Mouse (Mus musculus) forebrain, embryonic 12.5 days (tissue): ENCODE results near the gene Herc2. TPM values are rescaled to one million over a fixed set of nuclear protein-coding genes. Genes with fewer than 3 reads are reported as not detected.
A peak's percentile ranks its signal among the peaks of the same experiment; 100 is the strongest.

Source experiments
- ATAC-seq: fragments of 200-750 bp; cut with Nextera tagmentation; 2 replicates; pipeline ENCODE4 v1.8.0; 2017; ENCODE audit warnings: moderate TSS enrichment; ENCODE audit not compliant: low FRiP score
- H3K27ac ChIP-seq: fragments of 300-500 bp; sonication (generic); 2 replicates; pipeline ENCODE4 v1.5.1; 2016; ENCODE audit warnings: mild to moderate bottlenecking
- H3K27me3 ChIP-seq: fragments of 300-500 bp; sonication (generic); 2 replicates; pipeline ENCODE4 v1.6.1; 2016; ENCODE audit warnings: mild to moderate bottlenecking
- H3K36me3 ChIP-seq: fragments of 300-500 bp; sonication (generic); replicated peaks from 2 replicates; pipeline ENCODE4 v1.6.1; 2016; ENCODE audit warnings: mild to moderate bottlenecking
- H3K4me1 ChIP-seq: fragments of 300-500 bp; sonication (generic); 2 replicates; pipeline ENCODE4 v1.6.1; 2016
- H3K4me2 ChIP-seq: fragments of 300-500 bp; sonication (generic); 2 replicates; pipeline ENCODE4 v1.6.1; 2016; ENCODE audit warnings: mild to moderate bottlenecking, moderate library complexity
- H3K4me3 ChIP-seq: fragments of 300-500 bp; sonication (generic); replicated peaks from 2 replicates; pipeline ENCODE4 v1.5.1; 2016; ENCODE audit warnings: mild to moderate bottlenecking
- H3K9ac ChIP-seq: fragments of 300-500 bp; sonication (generic); 2 replicates; pipeline ENCODE4 v1.6.1; 2016; ENCODE audit warnings: mild to moderate bottlenecking
- H3K9me3 ChIP-seq: fragments of 300-500 bp; sonication (generic); 2 replicates; pipeline ENCODE4 v1.6.1; 2016
- WGBS: fragments of 180-500 bp; shearing (Covaris S2); methylation state at CpG from one replicate; pipeline ENCODE4 v1.1.7; 2016; 5-methylcytosine and 5-hydroxymethylcytosine counted together
- polyA plus RNA-seq: library from polyadenylated mRNA; unstranded; fragments of >200 nt; fragmentation: Nextera tagmentation; extraction: Ambion mirVana; gene quantifications from 2 replicates; pipeline ENCODE4 v1.2.1, GENCODE M21; 2016

Herc2 gene
- polyA plus RNA-seq, 1 experiment from 2014 or later, result 33.9 TPM

DNA sequence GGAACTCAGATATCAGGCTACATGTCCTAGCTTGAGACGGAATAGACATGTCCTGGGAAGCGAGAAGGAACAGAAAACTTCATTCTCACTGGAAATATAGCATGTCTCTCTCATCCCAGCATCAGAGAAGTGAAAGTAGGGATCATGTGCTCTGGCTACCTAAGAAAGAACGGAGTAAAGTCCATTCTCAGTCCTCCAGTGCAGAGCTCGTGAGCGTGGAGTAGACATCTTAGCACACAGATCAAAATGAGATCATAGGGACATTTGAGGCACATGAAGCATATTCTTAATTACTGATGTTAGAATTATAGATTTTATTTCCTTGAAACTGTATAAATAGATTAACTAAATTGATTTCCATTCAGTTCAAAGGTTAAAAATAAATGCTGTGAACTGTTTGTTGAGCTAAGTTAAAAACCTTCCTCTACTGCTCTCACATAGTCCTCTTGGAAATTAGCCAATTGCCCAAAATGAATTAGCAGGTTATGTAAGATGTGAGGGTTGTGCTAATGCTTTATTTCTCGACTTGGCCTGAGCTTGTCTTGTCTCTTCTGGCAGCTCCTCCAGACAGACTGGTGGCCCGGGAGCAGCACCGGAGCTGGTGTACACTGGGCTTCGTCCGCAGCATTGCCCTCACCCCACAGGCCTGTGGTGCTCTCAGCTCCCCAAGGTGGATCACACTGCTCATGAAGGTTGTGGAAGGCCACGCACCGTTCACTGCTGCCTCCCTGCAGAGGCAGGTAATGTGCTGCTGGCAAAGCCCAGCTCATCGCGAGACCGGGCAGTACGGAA, 102.1 kb downstream of the Herc2 start:
- Histone ChIP-seq H3K9me3 (no peaks in the 10 kb centered on the region), H3K4me3 (no peak overlapping the region), H3K27ac (no peak overlapping the region), H3K4me1 (no peaks in the 10 kb centered on the region), H3K9ac (no peak overlapping the region), H3K27me3 (no peaks in the 10 kb centered on the region), H3K36me3 (peaks cover 67% of the 10 kb centered on the region), H3K4me2 (no peak overlapping the region)
- 93% methylated on average over 16 of the region's 16 CpGs for WGBS
- ATAC-seq, result no peak

- WGBS, result 94% methylated on average over 9 of the region's 9 CpGs
These were observed 103.2 kb downstream of the Herc2 start for GRCm38 (mm10) chr7:56153161-56153560.

GRCm38 (mm10) chr7:56153625-56154024, 103.6 kb downstream of the Herc2 start:
- H3K4me2 ChIP-seq, result no peak overlapping the region
- no peak for ATAC-seq
- WGBS, result 95% methylated on average over 12 of the region's 12 CpGs
- H3K4me3 ChIP-seq, result no peak overlapping the region
- H3K9ac ChIP-seq, result no peak overlapping the region
- no peaks in the 10 kb centered on the region for H3K27me3 ChIP-seq
- H3K36me3 ChIP-seq, result peaks cover 68% of the 10 kb centered on the region
- H3K27ac ChIP-seq, result no peak overlapping the region
- no peaks in the 10 kb centered on the region for H3K9me3 ChIP-seq
- H3K4me1 ChIP-seq, result no peaks in the 10 kb centered on the region

More at GRCm38 (mm10) chr7:56153161-56153560, 103.2 kb downstream of the Herc2 start:
- Histone ChIP-seq H3K4me2 (no peak overlapping the region), H3K4me1 (no peaks in the 10 kb centered on the region), H3K27ac (no peak overlapping the region), H3K4me3 (no peak overlapping the region), H3K36me3 (peaks cover 67% of the 10 kb centered on the region), H3K9ac (no peak overlapping the region), H3K27me3 (no peaks in the 10 kb centered on the region), H3K9me3 (no peaks in the 10 kb centered on the region)
- no peak for ATAC-seq

DNA sequence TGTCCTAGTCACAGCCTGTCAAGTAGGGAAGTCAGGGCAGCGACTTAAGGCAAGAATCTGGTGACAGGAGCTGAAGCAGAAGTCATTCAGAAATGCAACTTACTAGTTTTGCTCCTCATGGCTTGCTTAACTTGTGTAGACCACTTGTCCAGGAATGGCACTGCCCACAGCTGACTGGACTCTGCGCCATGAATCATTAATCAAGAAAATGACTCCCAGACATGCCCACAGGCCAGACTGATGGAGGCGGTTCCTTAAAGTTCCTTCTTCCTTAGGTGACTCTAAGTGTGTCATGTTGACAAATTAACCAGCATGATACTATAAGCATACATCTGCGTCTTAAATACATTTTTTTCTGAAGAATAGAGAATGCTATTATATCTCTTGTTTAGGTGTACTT, 113.3 kb downstream of the Herc2 start:
- ATAC-seq, result no peak
- H3K27me3 ChIP-seq, result no peaks in the 10 kb centered on the region
- 91% methylated on average over 4 of the region's 4 CpGs for WGBS
- no peak overlapping the region for H3K27ac ChIP-seq
- no peak overlapping the region for H3K4me3 ChIP-seq
- no peak overlapping the region for H3K9ac ChIP-seq
- peaks cover 45% of the 10 kb centered on the region for H3K36me3 ChIP-seq
- H3K4me1 ChIP-seq, result no peaks in the 10 kb centered on the region
- H3K9me3 ChIP-seq, result no peaks in the 10 kb centered on the region
- no peak overlapping the region for H3K4me2 ChIP-seq

- no peaks in the 10 kb centered on the region for H3K9me3 ChIP-seq
- WGBS, result 60% methylated on average over 7 of the region's 7 CpGs
- H3K36me3 ChIP-seq, result peaks cover 32% of the 10 kb centered on the region
- no peak overlapping the region for H3K9ac ChIP-seq
- no peak overlapping the region for H3K4me2 ChIP-seq
- no peak overlapping the region for H3K27ac ChIP-seq
- H3K27me3 ChIP-seq, result no peaks in the 10 kb centered on the region
- H3K4me1 ChIP-seq, result no peaks in the 10 kb centered on the region
- no peak for ATAC-seq
- no peak overlapping the region for H3K4me3 ChIP-seq
These were observed 118.7 kb downstream of the Herc2 start for GRCm38 (mm10) chr7:56168713-56169112.

DNA sequence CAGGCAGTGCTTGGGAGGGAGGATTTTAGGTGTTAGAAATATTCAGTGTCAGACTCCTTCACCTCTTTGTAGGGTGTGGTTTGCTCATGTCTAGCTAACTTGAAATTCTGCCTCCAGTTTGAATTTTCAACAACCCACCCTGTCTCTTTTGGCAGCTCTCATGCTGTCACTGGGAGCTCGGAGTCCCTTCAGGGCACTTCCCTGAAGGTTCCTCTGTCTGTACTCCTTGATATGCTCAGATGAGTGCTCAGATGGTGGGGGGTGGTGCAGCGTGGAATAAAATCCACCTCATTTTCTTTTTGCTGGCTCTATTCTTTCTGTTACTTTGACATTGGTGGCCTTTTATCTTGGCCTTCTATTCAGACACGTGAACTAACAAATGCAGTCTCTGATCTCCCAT, 127.4 kb downstream of the Herc2 start:
- Histone ChIP-seq H3K9ac (no peak overlapping the region), H3K27me3 (no peaks in the 10 kb centered on the region), H3K36me3 (peaks cover 27% of the 10 kb centered on the region), H3K27ac (no peak overlapping the region), H3K9me3 (no peaks in the 10 kb centered on the region), H3K4me1 (no peaks in the 10 kb centered on the region), H3K4me2 (no peak overlapping the region), H3K4me3 (no peak overlapping the region)
- no peak for ATAC-seq
- WGBS, result 62% methylated on average over 3 of the region's 3 CpGs

GRCm38 (mm10) chr7:56191041-56191440, 141.0 kb downstream of the Herc2 start:
- no peak overlapping the region for H3K27ac ChIP-seq
- H3K36me3 ChIP-seq, result peaks cover 54% of the 10 kb centered on the region
- ATAC-seq, result no peak
- H3K4me3 ChIP-seq, result no peak overlapping the region
- no peaks in the 10 kb centered on the region for H3K27me3 ChIP-seq
- H3K9ac ChIP-seq, result no peak overlapping the region
- no peaks in the 10 kb centered on the region for H3K4me1 ChIP-seq
- no peaks in the 10 kb centered on the region for H3K9me3 ChIP-seq
- 93% methylated on average over 6 of the region's 6 CpGs for WGBS
- H3K4me2 ChIP-seq, result no peak overlapping the region

DNA sequence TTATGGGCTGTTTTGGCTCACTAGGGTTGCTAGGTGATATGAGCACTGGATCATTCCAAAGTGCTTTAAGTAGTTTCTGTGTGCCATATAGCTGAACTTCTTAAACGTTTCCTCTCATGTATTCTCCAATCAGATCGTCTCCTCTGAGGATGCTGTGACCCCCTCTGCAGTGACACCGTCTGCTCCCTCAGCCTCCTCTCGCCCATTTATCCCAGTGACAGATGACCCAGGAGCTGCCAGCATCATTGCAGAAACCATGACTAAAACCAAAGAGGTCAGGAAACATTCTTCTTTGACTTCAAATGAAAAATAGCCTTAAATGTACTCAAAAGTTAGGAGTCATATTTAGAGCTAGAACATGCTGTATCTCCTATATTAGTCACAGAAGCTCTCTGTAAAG, 141.7 kb downstream of the Herc2 start:
- no peaks in the 10 kb centered on the region for H3K9me3 ChIP-seq
- no peak overlapping the region for H3K4me2 ChIP-seq
- ATAC-seq, result no peak
- no peaks in the 10 kb centered on the region for H3K27me3 ChIP-seq
- no peak overlapping the region for H3K9ac ChIP-seq
- WGBS, result 82% methylated on average over 4 of the region's 4 CpGs
- no peaks in the 10 kb centered on the region for H3K4me1 ChIP-seq
- peaks cover 53% of the 10 kb centered on the region for H3K36me3 ChIP-seq
- H3K4me3 ChIP-seq, result no peak overlapping the region
- no peak overlapping the region for H3K27ac ChIP-seq

- peaks cover 70% of the 10 kb centered on the region for H3K36me3 ChIP-seq
These were observed 151.7 kb downstream of the Herc2 start for GRCm38 (mm10) chr7:56201483-56202218.

GRCm38 (mm10) chr7:56202843-56203242, 152.8 kb downstream of the Herc2 start:
- ATAC-seq, result no peak
- H3K9ac ChIP-seq, result no peak overlapping the region
- H3K27me3 ChIP-seq, result no peaks in the 10 kb centered on the region
- no peak overlapping the region for H3K27ac ChIP-seq
- no peak overlapping the region for H3K4me3 ChIP-seq
- no peak overlapping the region for H3K4me2 ChIP-seq
- no peaks in the 10 kb centered on the region for H3K9me3 ChIP-seq
- WGBS, result 95% methylated on average over 3 of the region's 3 CpGs
- H3K36me3 ChIP-seq, result peaks cover 69% of the 10 kb centered on the region
- no peaks in the 10 kb centered on the region for H3K4me1 ChIP-seq

More at GRCm38 (mm10) chr7:56201483-56202218, 151.7 kb downstream of the Herc2 start:
- H3K9me3 ChIP-seq, result no peaks in the 10 kb centered on the region
- H3K4me3 ChIP-seq, result no peak overlapping the region
- H3K4me1 ChIP-seq, result no peaks in the 10 kb centered on the region
- no peaks in the 10 kb centered on the region for H3K27me3 ChIP-seq
- H3K4me2 ChIP-seq, result no peak overlapping the region
- H3K9ac ChIP-seq, result no peak overlapping the region
- no peak for ATAC-seq
- WGBS, result 93% methylated on average over 10 of the region's 10 CpGs
- no peak overlapping the region for H3K27ac ChIP-seq

DNA sequence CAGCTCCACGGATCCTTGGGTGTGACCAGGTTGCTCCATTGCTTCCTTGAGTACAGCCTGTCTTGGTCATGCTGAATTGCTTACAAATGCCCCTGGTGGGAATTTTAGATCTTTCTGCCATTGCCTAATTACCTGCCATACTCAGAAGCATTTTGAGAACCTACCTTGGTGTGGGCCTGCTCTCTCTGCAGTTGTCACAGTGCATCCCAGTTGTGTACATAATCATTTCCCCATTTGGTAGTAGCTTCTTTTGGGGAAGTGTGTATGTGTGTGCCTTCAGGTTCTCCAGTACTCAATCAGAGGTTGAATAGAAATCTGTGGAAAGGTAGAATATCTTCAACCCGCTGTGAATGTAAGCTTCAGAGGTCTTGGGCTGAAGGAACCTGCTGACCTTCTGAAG, 153.3 kb downstream of the Herc2 start:
- Histone ChIP-seq H3K27me3 (no peaks in the 10 kb centered on the region), H3K4me3 (no peak overlapping the region), H3K36me3 (peaks cover 66% of the 10 kb centered on the region), H3K9me3 (no peaks in the 10 kb centered on the region), H3K4me1 (no peaks in the 10 kb centered on the region), H3K27ac (no peak overlapping the region), H3K9ac (no peak overlapping the region), H3K4me2 (no peak overlapping the region)
- 92% methylated on average over 2 of the region's 2 CpGs for WGBS
- ATAC-seq, result no peak

DNA sequence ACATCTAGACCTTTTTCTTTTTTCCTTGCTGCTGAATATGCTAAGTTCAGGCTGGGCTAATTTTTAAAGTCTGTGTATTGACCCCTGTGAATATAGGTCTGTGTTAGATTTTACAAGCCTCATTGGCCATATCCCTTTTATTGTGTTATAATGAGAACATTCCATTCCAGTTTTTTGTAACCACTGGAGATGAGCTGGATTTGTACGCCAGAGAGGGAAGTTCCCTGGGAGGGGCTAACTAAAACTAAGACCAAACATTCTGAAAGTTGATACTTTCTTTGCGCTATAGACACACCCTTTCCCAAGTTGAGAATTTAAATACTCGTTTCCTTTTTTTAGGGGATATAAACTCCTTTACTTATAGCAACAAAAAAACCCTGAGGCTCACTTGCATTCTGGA, 154.9 kb downstream of the Herc2 start:
- ATAC-seq, result 0 out of 2 replicates have a peak, but pooled peaks have one; percentile 6
- peaks cover 69% of the 10 kb centered on the region for H3K36me3 ChIP-seq
- 50% methylated on average over 3 of the region's 3 CpGs for WGBS

More for the DNA sequence above, 154.9 kb downstream of the Herc2 start:
- Histone ChIP-seq H3K4me1 (no peaks in the 10 kb centered on the region), H3K9me3 (no peaks in the 10 kb centered on the region), H3K27ac (no peak overlapping the region), H3K27me3 (no peaks in the 10 kb centered on the region), H3K4me2 (no peak overlapping the region), H3K9ac (no peak overlapping the region), H3K4me3 (no peak overlapping the region)
